Mouse (Mus musculus): ENCODE results near the gene Itpr1.
"Not testable (repeated sequence)": the region's sequence is repeated elsewhere in the genome, so short reads cannot be mapped to it uniquely, and the experiment has no call there.

The Itpr1 gene

GRCm38 (mm10) chr6:108549495-108549935 lies 336.6 kb downstream of the Itpr1 start:
- DNase-seq (ENCODE audit: low spot score) = no peak

GRCm38 (mm10) chr6:108551725-108552620 lies 339.1 kb downstream of the Itpr1 start:
- DNase-seq (ENCODE audit: low spot score) = no peak

GRCm38 (mm10) chr6:108553013-108553412 lies 340.1 kb downstream of the Itpr1 start:
- no peak for DNase-seq (ENCODE audit: low spot score)

GRCm38 (mm10) chr6:108553536-108553935 lies 340.6 kb downstream of the Itpr1 start:
- DNase-seq (ENCODE audit: low spot score) = no peak

DNA sequence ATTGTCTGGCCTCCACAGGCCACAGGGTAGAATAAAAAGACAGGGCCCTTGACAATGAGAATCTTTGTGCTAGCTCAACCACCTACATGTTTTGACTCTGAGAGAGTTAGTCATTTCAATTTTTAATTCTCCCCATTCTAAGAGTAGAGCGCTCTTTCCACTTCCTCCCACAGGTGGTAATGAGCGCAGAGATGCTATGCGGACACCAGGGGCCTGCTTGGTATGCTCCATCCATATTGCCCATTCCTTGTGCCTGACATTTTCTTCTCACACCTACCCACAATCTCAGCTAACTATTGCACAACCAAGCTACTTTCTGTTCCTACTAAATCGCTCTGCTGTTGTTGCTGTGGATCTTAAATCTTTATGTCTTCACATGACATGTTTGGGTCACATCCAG lies 341.5 kb downstream of the Itpr1 start:
- DNase-seq (ENCODE audit: low spot score) = no peak

DNA sequence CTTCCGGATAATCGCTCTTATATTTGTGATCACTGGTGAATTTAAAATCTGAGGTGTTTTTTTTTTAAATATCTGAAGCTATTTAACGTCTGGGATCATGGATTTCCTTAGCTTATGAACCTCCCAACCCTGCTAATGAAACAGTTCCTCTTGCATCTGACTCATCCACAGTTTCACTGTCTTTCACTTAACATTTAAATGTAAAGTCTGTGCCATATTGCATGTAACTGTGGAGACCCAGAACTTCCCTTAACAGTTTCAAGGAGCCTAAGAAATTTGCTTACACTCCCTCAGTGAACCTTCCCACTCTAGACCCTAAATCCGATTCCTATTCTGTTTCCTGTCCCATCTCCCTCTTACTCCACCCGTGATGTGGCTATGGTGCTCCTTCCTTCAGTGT lies 342.0 kb downstream of the Itpr1 start:
- no peak for DNase-seq (ENCODE audit: low spot score)

- no peak for DNase-seq (ENCODE audit: low spot score)
Measured at GRCm38 (mm10) chr6:108557576-108558322, 344.9 kb downstream of the Itpr1 start.

GRCm38 (mm10) chr6:108559226-108559625 lies 346.3 kb downstream of the Itpr1 start:
- DNase-seq (ENCODE audit: low spot score) = not testable (repeated sequence)

GRCm38 (mm10) chr6:108562971-108563370 lies 350.1 kb downstream of the Itpr1 start:
- no peak for DNase-seq (ENCODE audit: low spot score)

DNA sequence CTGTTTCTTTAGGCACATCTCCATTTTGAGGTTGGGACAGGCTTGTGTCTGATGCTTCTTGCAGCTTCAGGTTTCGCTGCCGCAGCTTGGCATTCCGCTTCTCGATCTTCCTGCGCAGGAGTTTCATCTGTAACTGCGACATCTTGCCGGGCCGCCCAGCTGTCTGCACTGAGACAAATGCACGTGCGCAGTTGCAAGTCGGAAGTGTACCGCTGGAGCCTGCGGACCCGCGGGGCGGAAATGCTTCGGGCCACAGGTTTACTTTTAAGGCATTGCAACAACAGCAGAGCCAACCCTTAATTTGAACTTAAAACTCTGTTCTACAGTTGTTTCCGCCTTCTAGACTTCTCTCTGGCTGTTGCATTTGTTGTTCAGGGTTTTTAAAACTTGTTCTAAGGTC lies 352.6 kb downstream of the Itpr1 start:
- not testable (repeated sequence) for DNase-seq (ENCODE audit: low spot score)

- DNase-seq (ENCODE audit: low spot score) = no peak
Measured at GRCm38 (mm10) chr6:108566549-108566948, 353.7 kb downstream of the Itpr1 start.

DNA sequence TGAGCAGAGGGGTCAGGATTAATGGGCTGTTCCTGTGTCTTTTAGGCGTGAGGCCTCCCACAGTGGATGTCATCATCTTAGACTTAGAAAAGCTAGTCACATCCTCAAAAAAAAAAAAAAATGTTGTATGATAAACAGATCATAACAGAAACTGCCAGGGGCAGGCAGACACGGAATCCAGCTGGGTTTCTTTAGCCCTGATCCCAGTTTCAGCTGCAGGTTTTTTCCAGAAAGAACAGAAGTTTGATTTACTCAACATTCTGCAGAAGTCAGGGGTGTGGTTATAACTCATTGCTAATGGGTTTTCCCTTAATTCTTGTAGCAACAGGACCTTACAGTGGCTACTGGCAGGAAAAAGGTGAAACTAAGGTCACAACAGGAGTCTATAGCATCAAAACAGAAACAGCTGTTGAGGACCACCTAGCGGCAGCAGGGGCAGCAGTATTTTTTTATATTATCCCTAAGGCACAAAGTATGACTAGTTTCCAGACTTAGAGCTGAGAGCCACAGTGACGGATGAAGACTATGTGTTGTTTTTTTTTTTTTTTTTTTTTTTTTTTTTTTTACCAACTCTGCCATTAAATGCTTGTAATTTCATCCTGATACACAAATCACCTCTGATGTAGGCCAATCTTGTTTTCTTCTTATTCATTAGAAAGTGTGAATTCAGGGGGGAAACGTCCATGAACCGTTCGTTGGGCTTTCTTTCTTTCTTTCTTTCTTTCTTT lies 356.7 kb downstream of the Itpr1 start:
- DNase-seq (ENCODE audit: low spot score) = no peak

- peak; percentile 16 for DNase-seq (ENCODE audit: low spot score)
Measured at GRCm38 (mm10) chr6:108570351-108571041, 357.6 kb downstream of the Itpr1 start.

DNA sequence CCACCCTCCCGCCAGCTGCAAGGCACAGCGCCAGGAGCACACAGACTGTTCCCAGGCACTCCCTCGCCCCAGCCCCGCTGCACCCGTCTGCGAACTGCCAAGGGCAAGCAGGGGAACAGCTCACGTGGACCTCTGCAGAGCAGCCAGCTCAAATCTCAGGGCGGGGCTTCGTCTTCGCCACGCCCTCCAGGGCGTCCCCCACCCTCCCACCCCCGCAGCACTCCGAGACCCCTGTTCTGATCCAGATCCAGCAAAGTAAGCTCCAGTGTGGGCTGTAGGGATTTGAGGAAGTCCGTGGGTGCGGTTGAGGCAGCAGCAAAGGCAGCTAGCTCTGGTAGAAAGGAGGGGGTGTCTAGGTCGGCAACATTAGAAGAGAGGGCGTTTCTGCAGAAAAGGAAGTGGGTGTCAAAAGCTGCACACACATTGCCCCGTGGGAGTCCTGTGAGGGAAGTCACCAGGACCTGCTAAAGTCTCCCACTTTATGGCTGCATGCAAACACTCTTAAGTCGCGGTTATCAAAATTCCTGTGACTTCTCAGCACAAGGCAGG lies 358.2 kb downstream of the Itpr1 start:
- DNase-seq (ENCODE audit: low spot score) = peak; percentile 77

DNA sequence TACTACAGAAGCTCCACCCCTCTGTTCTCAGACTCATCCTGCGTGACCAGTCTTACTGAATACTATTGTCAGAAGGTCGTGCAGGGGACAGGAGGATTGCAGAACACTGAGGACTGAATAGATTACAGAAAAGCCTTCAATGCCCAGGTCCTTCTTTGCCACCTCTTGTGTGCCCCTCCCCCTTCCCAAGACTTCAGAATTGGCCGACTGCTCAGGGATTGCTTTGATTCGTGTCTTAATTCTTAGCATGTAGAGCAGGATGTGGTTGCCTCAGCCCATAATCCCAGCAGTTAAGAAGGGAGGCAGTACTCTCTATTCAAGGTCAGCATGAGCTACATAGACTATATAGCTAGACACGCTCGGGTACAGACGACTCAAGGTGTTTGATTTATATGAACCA lies 359.8 kb downstream of the Itpr1 start:
- no peak for DNase-seq (ENCODE audit: low spot score)

- no peak for DNase-seq (ENCODE audit: low spot score)
Measured at GRCm38 (mm10) chr6:108577056-108577455, 364.2 kb downstream of the Itpr1 start.

DNA sequence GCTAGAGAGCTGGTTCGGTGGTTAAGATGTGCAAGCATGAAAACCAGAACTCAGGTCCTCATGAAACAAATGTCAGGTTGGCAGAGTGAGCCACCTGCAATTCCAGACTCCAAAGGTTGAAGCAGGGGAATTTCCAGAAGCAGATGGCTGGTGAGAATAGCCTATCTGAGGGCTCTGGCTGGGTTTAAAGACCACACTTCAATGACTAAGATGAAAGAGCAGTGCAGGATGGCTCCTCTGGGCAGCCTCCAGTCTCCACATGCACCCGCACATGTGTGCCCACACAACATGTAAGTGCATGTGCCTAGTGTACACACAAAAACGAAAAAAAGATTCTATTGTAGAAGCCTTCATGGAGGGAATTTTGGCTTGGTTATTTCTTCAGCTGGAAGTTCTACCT lies 375.5 kb downstream of the Itpr1 start:
- DNase-seq (ENCODE audit: low spot score) = no peak

- no peak for DNase-seq (ENCODE audit: low spot score)
Measured at GRCm38 (mm10) chr6:108592227-108592626, 379.3 kb downstream of the Itpr1 start.

DNA sequence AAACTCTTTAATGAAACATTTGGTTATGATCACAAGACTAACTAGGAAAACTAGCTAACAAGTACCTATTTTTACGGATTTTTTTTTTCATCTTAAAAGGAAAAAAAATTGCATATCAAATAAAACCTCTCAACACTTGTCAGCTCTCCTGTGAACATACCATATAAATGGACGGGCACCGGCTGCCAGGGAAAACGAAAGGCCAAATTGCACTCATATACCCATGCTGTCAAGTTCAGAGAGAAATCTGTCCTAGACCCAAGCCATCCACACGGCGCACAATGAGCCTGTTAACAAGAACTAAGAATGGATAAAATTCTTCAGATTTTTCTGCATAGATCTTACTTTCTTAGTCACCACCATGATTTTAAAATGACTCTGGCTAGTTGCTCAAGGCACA lies 379.7 kb downstream of the Itpr1 start:
- no peak for DNase-seq (ENCODE audit: low spot score)

DNA sequence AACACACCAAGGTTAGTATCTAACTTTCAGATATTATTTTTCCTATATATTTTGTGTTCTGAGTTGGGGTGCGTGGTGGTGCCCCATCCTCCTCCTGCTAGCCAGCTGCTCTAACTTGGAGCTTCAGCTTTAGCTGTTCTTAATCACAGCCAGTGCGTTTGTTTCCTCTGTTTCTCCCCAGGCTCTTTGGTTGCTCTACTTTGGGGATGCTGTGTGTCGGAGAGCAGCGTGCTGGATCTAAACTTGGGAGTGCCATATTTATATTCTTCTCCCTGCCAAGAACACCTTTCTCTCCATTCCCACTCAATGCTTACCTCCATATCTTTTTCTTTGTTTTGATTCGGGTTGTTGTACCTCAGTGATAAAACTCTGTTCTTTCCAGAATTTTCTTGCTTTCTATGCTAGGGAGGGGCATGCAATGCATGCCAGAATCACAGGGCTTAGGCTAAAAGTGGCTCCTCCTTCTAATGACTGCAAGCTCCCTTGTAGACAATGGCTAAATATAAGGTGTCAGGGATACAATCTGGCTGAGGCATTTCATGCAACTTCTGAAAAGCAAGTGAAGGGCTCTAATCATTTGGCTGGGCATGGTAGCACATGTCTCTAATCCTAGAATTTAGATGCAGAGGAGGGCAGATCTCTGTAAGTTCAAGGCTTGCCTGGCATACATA lies 381.4 kb downstream of the Itpr1 start:
- DNase-seq (ENCODE audit: low spot score) = no peak

GRCm38 (mm10) chr6:108598691-108599090 lies 385.8 kb downstream of the Itpr1 start:
- no peak for DNase-seq (ENCODE audit: low spot score)

Data from testis, postnatal 14 days (tissue).